Mouse (Mus musculus) stomach, embryonic 14.5 days (tissue): ENCODE measurements at regions not wholly inside any gene's neighbourhood (a gene's known extent, or its start where the extent isn't known, plus 50 kb on each side); places are given as distances from the start of the nearest gene placed in this dataset.

ENCODE experiments used
- ATAC-seq: fragments of 200-750 bp; cut with Nextera tagmentation; 2 replicates; pipeline ENCODE4 v1.8.0; 2017; ENCODE audit warnings: low read depth, moderate TSS enrichment; ENCODE audit not compliant: insufficient number of reproducible peaks, insufficient read depth, low FRiP score
- H3K27ac ChIP-seq: fragments of 300-500 bp; sonication (generic); 2 replicates; pipeline ENCODE4 v1.5.1; 2014; ENCODE audit warnings: mild to moderate bottlenecking, low read length, moderate library complexity, mixed read lengths
- H3K27me3 ChIP-seq: fragments of 300-500 bp; sonication (generic); 2 replicates; pipeline ENCODE4 v1.6.1; 2014; ENCODE audit warnings: low read length, control low read depth, mixed read lengths; ENCODE audit not compliant: control insufficient read depth, insufficient read depth
- H3K36me3 ChIP-seq: fragments of 300-500 bp; sonication (generic); 2 replicates; pipeline ENCODE4 v1.6.1; 2014; ENCODE audit warnings: mild to moderate bottlenecking, control low read depth, low read length, moderate library complexity, mixed read lengths; ENCODE audit not compliant: control insufficient read depth, insufficient read depth
- H3K4me1 ChIP-seq: fragments of 300-500 bp; sonication (generic); 2 replicates; pipeline ENCODE4 v1.6.1; 2014; ENCODE audit warnings: low read length, control low read depth, mixed read lengths; ENCODE audit not compliant: control insufficient read depth, insufficient read depth
- H3K4me2 ChIP-seq: fragments of 300-500 bp; sonication (generic); replicated peaks from 2 replicates; pipeline ENCODE4 v1.6.1; 2014; ENCODE audit warnings: low read depth, low read length, control low read depth
- H3K4me3 ChIP-seq: fragments of 300-500 bp; sonication (generic); 2 replicates; pipeline ENCODE4 v1.5.1; 2014; ENCODE audit warnings: low read depth, low read length, control low read depth
- H3K9ac ChIP-seq: fragments of 300-500 bp; sonication (generic); replicated peaks from 2 replicates; pipeline ENCODE4 v1.6.1; 2014; ENCODE audit warnings: low read depth, mild to moderate bottlenecking, control low read depth, low read length, moderate library complexity, mixed read lengths
- H3K9me3 ChIP-seq: fragments of 300-500 bp; sonication (generic); 2 replicates; pipeline ENCODE4 v1.6.1; 2016; ENCODE audit warnings: low read depth, low read length, control low read depth; ENCODE audit not compliant: control insufficient read depth
- WGBS: fragments of 180-500 bp; shearing (Covaris S2); extraction: QIAGEN DNeasy Blood & Tissue Kit; methylation state at CpG from one replicate; pipeline ENCODE4 v1.1.7; 2014; 5-methylcytosine and 5-hydroxymethylcytosine counted together

DNA sequence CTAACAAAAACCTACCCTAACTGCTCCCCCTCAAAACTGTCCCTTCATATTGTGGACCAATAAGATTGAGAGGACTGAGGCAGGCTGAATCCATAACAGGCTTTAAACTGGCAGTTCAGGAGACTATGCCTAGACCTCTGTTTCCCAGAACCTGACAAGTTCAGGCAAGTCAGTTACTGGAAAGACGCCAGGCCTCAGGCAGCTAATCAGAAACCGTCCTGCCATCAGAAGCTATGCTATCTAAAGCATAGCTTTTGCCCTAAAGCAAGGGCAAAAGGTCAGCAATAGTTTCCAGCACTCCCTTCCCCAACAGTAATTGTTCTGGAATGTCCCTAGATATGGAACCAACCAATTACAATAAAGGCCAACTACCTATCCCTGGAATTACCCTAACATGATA is 273.0 kb downstream of the Bche start:
- no peaks in the 10 kb centered on the region for H3K9me3 ChIP-seq
- H3K36me3 ChIP-seq = no peaks in the 10 kb centered on the region
- no peak overlapping the region for H3K9ac ChIP-seq
- no peaks in the 10 kb centered on the region for H3K4me1 ChIP-seq
- H3K27me3 ChIP-seq = no peaks in the 10 kb centered on the region
- H3K4me3 ChIP-seq = no peak overlapping the region
- ATAC-seq = no peak
- no peak overlapping the region for H3K4me2 ChIP-seq
- no peak overlapping the region for H3K27ac ChIP-seq
- WGBS = 66% methylated on average over 2 of the region's 2 CpGs

DNA sequence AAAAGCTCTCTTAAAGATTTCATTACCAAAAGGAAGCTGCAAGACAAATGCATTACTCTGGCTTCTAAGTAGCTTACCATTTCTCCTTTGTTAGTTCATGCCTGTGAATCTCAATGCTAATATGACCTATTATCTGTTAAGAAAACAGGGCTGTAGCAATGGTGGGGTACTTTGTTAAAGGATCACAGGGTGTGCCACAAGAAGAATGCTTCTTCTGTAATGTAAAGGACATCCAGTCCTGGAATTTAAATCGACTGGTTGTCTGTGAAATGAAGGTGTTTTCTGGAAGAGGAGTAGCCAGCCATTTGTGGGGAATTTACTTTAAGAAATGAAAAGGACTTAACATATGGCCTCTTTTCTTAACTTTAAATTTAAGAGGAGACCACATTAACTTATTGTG is 273.9 kb downstream of the Bche start:
- Histone ChIP-seq H3K27me3 (no peaks in the 10 kb centered on the region), H3K27ac (no peak overlapping the region), H3K9me3 (no peaks in the 10 kb centered on the region), H3K4me3 (no peak overlapping the region), H3K9ac (no peak overlapping the region), H3K4me1 (no peaks in the 10 kb centered on the region), H3K4me2 (no peak overlapping the region), H3K36me3 (no peaks in the 10 kb centered on the region)
- no peak for ATAC-seq
- 60% methylated on average over 1 of the region's 1 CpGs for WGBS

DNA sequence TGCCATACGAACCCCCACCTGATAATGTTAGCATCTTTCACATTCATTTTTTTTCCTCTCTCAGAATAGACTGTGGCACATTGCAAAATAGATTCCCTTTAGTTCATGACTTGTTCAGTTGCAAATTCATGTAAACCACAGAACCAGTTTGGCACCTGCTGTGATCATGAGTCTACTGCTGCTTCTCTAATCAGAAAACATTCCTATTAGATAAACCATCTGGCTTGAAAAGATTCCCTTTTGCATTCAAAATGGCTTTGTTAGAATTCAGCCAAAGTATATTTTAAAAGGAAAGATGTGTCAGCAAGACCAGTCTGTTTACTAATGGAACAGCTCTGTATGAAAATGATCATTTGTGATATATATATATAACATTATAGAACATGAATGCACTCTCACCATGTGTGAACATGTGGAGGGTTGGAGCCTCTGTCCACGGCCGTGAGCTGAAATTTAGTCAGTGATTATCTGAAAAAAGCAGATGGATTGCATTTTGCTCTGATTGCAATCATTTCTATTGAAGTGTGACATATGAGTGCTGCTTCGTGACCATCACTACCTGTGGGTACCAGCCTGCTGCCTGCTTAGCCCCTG is 298.2 kb downstream of the Bche start:
- 62% methylated on average over 4 of the region's 4 CpGs for WGBS
- Histone ChIP-seq H3K27ac (no peak overlapping the region), H3K9ac (no peak overlapping the region), H3K4me3 (no peak overlapping the region), H3K4me1 (no peaks in the 10 kb centered on the region), H3K36me3 (no peaks in the 10 kb centered on the region), H3K4me2 (no peak overlapping the region), H3K9me3 (no peaks in the 10 kb centered on the region), H3K27me3 (no peaks in the 10 kb centered on the region)
- no peak for ATAC-seq

DNA sequence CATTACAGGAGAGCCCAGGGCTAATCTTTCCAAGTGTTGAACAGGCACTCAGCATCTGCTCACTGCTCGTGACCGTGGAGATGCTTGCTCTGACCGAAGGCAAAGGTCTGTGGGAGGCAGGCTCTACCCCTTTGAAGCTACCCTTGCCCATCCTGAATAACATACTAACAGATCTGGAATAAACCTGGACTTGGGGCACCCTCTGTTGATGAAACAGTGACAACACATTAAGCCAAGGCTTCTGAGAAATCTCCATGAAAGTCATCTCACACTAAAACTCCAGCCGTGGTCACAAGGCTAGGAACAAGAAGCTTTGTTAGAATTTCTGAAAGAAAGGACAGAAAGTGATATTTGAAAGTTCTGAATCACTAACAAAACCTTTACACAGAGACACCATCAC is 306.8 kb downstream of the Bche start:
- ATAC-seq = no peak
- WGBS = 82% methylated on average over 4 of the region's 4 CpGs

DNA sequence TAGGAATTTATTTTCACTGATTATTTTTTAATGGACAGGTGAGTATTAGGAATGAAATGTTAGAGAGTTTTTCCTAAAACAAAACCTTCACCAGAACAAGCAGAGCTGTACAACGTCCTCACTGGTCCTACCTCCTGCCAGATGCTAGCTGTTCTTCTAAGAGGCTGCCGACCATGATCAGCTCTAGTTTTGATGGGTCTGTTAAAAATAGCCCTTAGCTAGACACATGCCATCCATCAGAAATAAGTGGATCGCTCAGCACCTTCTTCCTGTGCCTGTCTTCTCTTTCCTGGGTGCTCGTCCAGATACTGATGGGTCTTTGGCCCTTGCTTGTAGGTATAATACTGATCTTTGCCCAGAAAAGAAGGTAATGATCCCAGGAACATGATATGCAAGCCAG is 312.4 kb downstream of the Bche start:
- H3K4me3 ChIP-seq = no peak overlapping the region
- H3K27ac ChIP-seq = no peak overlapping the region
- WGBS = 50% methylated on average over 4 of the region's 4 CpGs
- no peaks in the 10 kb centered on the region for H3K36me3 ChIP-seq
- H3K4me1 ChIP-seq = no peaks in the 10 kb centered on the region
- H3K27me3 ChIP-seq = no peaks in the 10 kb centered on the region
- no peak for ATAC-seq
- no peaks in the 10 kb centered on the region for H3K9me3 ChIP-seq
- H3K9ac ChIP-seq = no peak overlapping the region
- H3K4me2 ChIP-seq = no peak overlapping the region

More for the DNA sequence above, 306.8 kb downstream of the Bche start:
- Histone ChIP-seq H3K4me1 (no peaks in the 10 kb centered on the region), H3K27me3 (no peaks in the 10 kb centered on the region), H3K4me3 (no peak overlapping the region), H3K27ac (no peak overlapping the region), H3K36me3 (no peaks in the 10 kb centered on the region), H3K9me3 (no peaks in the 10 kb centered on the region), H3K9ac (no peak overlapping the region), H3K4me2 (no peak overlapping the region)

DNA sequence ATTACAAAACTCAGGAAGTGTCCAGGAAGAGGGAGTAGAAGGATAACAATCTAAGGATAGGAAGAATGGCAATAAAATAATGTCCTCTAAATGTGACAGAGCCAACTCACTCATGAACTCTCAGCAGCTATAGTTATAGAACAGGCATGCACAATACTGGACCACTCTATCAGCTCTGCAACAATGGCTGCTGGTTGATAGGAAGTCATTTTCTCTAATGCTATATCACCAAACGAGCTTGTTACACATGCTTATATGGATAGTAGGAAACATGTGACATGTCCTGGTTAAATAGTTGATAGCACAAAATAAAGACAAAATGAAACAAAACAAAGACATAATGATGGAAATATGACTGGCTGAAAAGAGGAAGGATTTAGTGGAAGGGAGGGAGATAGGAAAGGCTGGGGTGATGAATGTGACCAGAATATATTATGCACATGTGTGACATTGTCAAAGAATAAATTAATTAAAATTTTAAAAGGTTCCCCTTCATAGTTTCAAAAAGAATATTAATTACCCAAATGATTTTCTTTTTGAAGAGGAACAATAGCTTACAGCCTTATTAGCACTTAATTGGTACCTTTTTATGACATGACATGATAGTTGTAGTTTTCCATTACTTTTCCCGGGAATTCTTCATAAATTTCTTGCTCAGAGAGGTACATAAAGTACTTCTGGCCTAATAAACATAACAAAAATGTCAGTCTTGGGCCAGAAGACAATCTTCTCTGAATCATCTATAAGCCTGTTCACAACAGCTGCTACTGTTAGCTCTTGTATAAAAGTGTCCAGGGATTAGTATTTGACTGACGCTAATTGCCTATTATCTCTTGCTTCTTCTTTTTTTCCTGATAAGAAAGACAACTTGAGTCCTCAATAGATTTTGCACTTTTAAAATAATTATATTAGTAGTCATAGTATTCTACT is 318.2 kb downstream of the Bche start:
- no peaks in the 10 kb centered on the region for H3K9me3 ChIP-seq
- H3K9ac ChIP-seq = no peak overlapping the region
- no peaks in the 10 kb centered on the region for H3K4me1 ChIP-seq
- H3K36me3 ChIP-seq = no peaks in the 10 kb centered on the region
- H3K27ac ChIP-seq = no peak overlapping the region
- H3K4me3 ChIP-seq = no peak overlapping the region
- ATAC-seq = no peak
- H3K4me2 ChIP-seq = no peak overlapping the region
- no peaks in the 10 kb centered on the region for H3K27me3 ChIP-seq
- WGBS = 84% methylated on average over 3 of the region's 3 CpGs

DNA sequence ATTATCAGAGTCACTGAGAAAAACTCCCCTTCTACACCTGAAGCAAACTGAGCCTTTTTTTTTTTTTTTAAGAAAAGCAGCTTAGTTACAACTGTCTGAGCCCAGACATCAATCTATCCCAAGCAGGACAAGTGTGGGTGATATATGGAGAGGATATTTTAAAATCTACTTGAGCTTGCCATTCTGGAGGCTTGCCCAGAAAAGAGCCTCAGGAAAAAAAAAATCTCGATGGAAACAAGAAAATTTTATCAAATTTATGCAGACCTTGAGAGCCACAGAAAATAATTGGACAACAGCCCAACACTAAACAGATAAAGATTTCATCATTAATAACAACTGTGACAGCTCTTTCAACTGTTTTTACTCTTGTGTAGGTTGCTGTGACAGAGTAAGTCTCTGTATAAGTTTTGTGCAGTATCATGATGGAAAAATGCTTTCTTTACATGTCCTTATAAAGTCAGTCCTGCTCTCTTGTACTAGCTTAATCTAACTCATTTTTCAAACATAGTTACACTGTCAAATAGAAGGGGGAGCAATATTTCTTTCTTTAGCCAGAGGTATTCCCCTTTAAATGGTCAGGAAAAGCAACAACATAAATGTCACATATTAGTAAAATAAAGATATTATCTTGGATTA is 297.4 kb upstream of the Slitrk3 start:
- H3K27ac ChIP-seq = no peak overlapping the region; the same call in 1 of the 2 replicates
- ATAC-seq = peak; percentile 81; the same call in 1 of the 2 replicates
- H3K4me2 ChIP-seq = no peak overlapping the region
- 22% methylated on average over 1 of the region's 1 CpGs for WGBS
- no peak overlapping the region for H3K9ac ChIP-seq
- no peaks in the 10 kb centered on the region for H3K27me3 ChIP-seq
- no peak overlapping the region for H3K4me3 ChIP-seq
- H3K36me3 ChIP-seq = no peaks in the 10 kb centered on the region
- no peaks in the 10 kb centered on the region for H3K4me1 ChIP-seq
- H3K9me3 ChIP-seq = no peaks in the 10 kb centered on the region

DNA sequence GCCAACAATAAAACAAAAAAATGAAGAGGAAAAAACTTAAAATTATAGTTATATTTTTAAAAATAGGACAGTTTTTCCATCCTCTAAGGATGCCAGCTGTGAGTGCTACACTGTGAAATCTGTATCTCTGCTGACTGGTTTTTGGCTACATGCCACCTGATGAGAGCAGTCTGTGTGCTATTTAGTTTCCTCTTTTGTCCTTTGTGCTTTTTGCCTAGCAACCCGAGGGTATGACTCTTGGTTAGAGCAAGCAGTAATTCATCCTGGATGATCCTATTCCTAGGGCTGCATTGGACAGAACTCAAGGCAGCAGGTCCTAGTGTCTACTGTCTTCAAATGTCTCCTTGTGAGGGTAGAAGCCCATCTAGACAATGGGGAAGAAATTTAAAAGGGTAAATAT is 285.6 kb upstream of the Slitrk3 start:
- H3K4me3 ChIP-seq = no peak overlapping the region
- no peaks in the 10 kb centered on the region for H3K4me1 ChIP-seq
- H3K27me3 ChIP-seq = no peaks in the 10 kb centered on the region
- H3K9me3 ChIP-seq = no peaks in the 10 kb centered on the region
- H3K36me3 ChIP-seq = no peaks in the 10 kb centered on the region
- ATAC-seq = peak; percentile 61; the same call in 1 of the 2 replicates
- WGBS = 3% methylated on average over 1 of the region's 1 CpGs
- H3K9ac ChIP-seq = no peak overlapping the region
- no peak overlapping the region for H3K27ac ChIP-seq
- H3K4me2 ChIP-seq = no peak overlapping the region
